Mouse (Mus musculus) gastrocnemius, adult 8-10 months (tissue): ENCODE measurements around the gene Enpp3. TPM values are rescaled to one million over a fixed set of nuclear protein-coding genes. Genes with fewer than 3 reads are reported as not detected.
"Not testable (repeated sequence)": the region's sequence is repeated elsewhere in the genome, so short reads cannot be mapped to it uniquely, and the experiment has no call there.

Experiments
- DNase-seq, 2 experiments: peaks; one replicate each; pipeline ENCODE4 v3.0.0; 2022; ENCODE audit warnings: low spot score in 2 of 2
- total RNA-seq, 4 experiments: library from RNA; stranded (reverse); gene quantifications; 2 replicates each; pipeline ENCODE4 v1.2.4; 2022

Gene Enpp3
- total RNA-seq, 4 experiments from 2014 or later = 0.87 to 2.3 (median 2.1) TPM

- DNase-seq = no peak
Measured at GRCm38 (mm10) chr10:24823265-24823664, 19.4 kb downstream of the Enpp3 start.

- DNase-seq = no peak
Measured at GRCm38 (mm10) chr10:24822842-24823241, 19.8 kb downstream of the Enpp3 start.

GRCm38 (mm10) chr10:24821990-24822676 is 20.5 kb downstream of the Enpp3 start:
- no peak for DNase-seq

DNA sequence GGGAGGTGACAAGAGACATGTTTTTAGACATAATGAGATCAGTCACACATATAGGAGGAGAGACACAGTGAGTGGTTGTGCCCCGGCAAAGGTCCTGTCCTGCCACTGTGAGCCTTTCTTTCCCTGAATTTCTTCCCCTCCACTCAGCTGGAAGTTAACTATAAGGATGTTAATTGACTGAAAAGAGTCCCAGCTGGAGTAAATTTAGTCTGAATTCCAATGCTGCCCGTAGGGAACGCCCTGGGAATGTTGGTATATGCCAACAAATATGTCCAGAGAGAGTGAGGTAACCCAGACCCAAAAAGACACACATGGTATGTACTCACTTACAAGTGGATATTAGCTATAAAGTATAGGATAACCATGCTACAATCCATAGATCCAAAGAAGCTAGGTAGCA is 23.1 kb downstream of the Enpp3 start:
- no peak for DNase-seq

GRCm38 (mm10) chr10:24810639-24811038 is 32.0 kb downstream of the Enpp3 start:
- DNase-seq = no peak

DNA sequence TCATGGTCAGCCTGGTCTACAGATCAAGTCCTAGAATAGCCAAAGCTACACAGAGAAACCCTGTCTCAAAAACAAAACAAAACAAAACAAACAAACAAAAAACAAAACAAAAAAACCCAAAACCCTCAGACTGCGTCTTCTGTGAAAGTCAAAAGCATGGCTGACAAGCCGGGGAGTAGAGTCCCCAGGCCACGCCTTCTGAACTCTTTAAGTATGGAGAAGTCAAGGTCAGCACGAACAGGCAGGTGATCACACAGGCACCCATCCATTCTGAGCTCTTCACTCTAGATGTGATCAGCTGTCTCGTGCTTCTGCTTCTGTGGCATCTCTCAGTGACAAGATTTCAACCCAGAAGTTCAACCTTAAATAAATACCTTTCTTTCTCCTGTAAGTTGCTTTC is 35.9 kb downstream of the Enpp3 start:
- no peak for DNase-seq

DNA sequence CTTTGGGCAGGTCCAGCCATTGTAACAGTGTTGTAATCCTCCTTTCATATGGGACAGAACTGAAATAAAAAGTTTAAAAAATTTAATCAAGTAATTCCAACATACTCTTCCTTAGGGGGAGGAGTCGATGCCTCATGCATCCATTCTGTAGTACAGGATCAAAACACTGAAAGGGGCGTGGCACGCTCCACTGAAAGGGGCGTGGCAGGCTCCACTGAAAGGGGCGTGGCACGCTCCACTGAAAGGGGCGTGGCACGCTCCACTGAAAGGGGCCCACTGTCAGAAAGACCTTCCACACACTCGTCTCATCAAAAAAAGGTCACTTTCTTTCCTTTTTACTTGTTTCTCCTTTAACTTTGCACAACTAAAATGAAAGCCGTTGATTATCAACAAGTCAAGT is 36.7 kb downstream of the Enpp3 start:
- DNase-seq = no peak

DNA sequence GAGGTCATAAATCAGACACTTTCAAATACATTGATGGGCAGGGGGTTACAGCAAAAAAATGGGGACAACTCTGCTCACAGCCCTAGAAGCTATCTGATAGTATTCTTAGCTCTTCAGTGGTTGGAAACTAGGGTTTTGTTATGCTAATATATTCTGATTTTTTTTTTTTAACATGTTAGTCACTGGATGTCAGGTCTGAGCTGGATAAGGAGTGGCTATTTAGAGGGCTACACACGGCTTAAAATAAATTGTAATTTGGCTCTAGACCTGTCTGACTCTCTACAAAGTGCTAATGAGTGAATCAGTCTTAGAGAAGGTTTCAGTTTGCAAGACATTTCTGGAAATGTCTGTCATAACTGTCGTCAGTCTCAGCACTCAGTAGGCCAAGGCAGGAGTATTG is 37.5 kb downstream of the Enpp3 start:
- no peak for DNase-seq

- DNase-seq = not testable (repeated sequence)
Measured at GRCm38 (mm10) chr10:24802742-24803244, 39.8 kb downstream of the Enpp3 start.

GRCm38 (mm10) chr10:24801796-24802195 is 40.8 kb downstream of the Enpp3 start:
- DNase-seq = no peak

DNA sequence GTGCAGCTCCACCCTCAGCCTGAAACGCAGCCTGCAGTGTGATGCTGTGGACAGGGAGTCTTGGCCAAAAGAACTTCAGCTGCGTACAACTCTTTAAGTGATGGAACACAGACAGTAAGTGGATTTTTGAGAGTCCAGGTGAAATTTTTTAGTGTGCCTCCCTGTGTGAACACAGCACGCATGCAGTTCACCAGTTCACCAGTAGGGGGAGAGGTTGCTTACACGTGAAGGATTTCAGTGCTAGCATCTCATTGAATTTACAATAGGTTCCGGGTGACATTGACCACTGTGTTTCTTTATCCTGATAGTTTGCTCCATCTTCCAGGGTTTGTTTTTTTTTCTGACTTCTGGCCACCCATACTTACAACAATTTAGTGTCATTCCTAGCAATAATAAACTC is 45.4 kb downstream of the Enpp3 start:
- DNase-seq = peak in 1 of 2 experiments; percentile 12

DNA sequence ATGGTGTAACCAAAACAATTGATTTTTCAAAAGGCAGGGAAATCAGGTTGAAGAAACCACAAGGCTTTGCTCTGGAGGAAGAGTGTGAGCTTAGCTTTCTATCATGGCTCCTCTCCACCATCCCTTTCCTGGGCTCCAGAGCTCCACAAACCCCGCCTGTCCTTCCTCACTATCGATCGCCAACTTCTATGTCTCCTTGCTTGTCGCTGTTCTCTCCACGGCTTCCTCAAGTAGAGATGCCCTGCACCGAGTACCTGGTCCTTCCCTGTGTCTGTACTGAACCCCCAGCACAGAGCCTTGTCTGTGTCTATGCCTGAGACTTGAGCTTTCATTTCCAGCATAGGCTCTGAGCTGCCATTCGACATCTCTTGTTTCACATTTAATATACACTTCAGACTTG is 49.9 kb downstream of the Enpp3 start:
- DNase-seq = no peak

GRCm38 (mm10) chr10:24789747-24790545 is 52.7 kb downstream of the Enpp3 start:
- DNase-seq = peak in 1 of 2 experiments; percentile 12

DNA sequence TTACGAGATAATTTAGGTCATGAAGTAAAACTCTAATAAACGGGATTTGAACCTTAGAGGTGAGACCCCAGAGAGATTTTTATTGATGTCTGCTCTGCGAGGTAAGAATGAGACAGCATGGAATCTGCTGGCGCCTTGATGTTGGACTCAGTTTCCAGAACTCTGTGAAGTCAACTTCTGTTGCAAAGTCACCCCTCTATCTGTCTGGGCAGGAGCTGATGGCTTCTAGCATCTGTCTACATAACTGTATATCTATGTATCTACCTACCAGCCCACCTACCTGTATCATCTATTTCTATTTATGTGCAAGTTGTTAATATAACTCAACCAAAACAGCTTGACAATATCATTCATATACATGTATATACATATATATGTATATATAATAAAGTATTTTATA is 57.3 kb downstream of the Enpp3 start:
- DNase-seq = no peak

GRCm38 (mm10) chr10:24784624-24785276 is 57.9 kb downstream of the Enpp3 start:
- DNase-seq = no peak

GRCm38 (mm10) chr10:24783946-24784345 is 58.7 kb downstream of the Enpp3 start:
- DNase-seq = no peak

- no peak for DNase-seq
Measured at GRCm38 (mm10) chr10:24778643-24779020, 64.0 kb downstream of the Enpp3 start.

- peak in 1 of 2 experiments; percentile 45 for DNase-seq
Measured at GRCm38 (mm10) chr10:24777916-24778642, 64.5 kb downstream of the Enpp3 start.

- no peak for DNase-seq
Measured at GRCm38 (mm10) chr10:24769496-24769895, 73.1 kb downstream of the Enpp3 start.

DNA sequence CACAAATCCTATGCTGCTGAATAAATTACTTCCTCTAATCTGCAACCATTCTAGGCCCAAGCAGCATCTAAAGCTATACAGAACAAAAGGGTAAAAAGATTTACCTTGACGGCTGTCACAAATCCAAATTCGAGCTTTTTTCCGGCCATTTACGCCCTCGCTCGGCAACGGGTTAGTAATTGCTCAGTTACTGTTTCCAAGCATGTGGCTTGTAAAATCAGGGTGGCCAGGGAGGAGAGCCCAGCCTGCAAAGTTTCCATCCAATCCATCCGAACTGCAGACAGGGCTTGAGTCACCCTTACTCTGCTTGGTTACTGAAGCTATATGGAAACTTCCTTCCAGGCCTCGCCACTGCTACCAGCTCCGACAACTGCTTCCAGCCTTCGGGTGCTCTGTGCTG is 74.9 kb downstream of the Enpp3 start:
- DNase-seq = no peak

DNA sequence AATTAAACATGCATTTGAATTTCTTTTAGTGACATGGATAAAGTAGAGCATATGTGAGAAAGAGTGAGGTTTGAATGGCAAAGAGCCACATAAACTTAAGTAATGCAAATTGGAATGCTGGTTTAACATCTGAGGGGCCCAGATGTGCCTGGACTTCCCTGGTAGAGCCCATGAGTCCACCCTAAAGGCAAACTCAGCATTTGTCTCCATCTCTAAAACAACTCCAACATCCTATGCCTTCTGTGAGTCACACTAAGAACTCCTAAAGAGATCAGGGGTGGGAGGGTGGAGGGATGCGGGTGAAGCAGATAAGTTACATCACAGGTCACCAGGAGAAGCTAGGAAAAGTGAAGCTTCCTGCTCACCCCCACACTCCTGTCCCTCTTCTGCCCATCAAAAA is 76.6 kb downstream of the Enpp3 start:
- no peak for DNase-seq
